Mouse (Mus musculus) right cerebral cortex, adult 18-20 months (tissue): Measurements from ENCODE around the gene Fuca1.
"Not testable (repeated sequence)": the region's sequence is repeated elsewhere in the genome, so short reads cannot be mapped to it uniquely, and the experiment has no call there.

Source experiments
- DNase-seq: peaks from one replicate; pipeline ENCODE4 v3.0.0; 2022; ENCODE audit warnings: mixed read lengths

Fuca1 gene

GRCm38 (mm10) chr4:135955886-135956285 is 35.4 kb downstream of the Fuca1 start:
- DNase-seq, result no peak

GRCm38 (mm10) chr4:135958354-135958753 is 37.8 kb downstream of the Fuca1 start:
- DNase-seq, result no peak

- DNase-seq, result peak; percentile 75
These were observed 40.2 kb downstream of the Fuca1 start for GRCm38 (mm10) chr4:135960717-135961116.

GRCm38 (mm10) chr4:135961709-135962108 is 41.2 kb downstream of the Fuca1 start:
- DNase-seq, result no peak

- DNase-seq, result no peak
These were observed 41.7 kb downstream of the Fuca1 start for GRCm38 (mm10) chr4:135962198-135962597.

GRCm38 (mm10) chr4:135962946-135963345 is 42.4 kb downstream of the Fuca1 start:
- no peak for DNase-seq

GRCm38 (mm10) chr4:135963457-135964193 is 43.1 kb downstream of the Fuca1 start, which contains the start of gene Gale:
Gene Gale, plus strand, starts transcription at chr4:135963727.
- DNase-seq, result peak; percentile 96

GRCm38 (mm10) chr4:135964426-135964825 is 43.9 kb downstream of the Fuca1 start:
- DNase-seq, result peak; percentile 54

GRCm38 (mm10) chr4:135965113-135965512 is 44.6 kb downstream of the Fuca1 start:
- DNase-seq, result no peak

GRCm38 (mm10) chr4:135966283-135966682 is 45.7 kb downstream of the Fuca1 start:
- no peak for DNase-seq

- DNase-seq, result no peak
These were observed 46.7 kb downstream of the Fuca1 start for GRCm38 (mm10) chr4:135967086-135967760.

- DNase-seq, result no peak
These were observed 47.8 kb downstream of the Fuca1 start for GRCm38 (mm10) chr4:135968271-135968869.

- DNase-seq, result no peak
These were observed 48.7 kb downstream of the Fuca1 start for GRCm38 (mm10) chr4:135969070-135969750.

GRCm38 (mm10) chr4:135970585-135970984 is 50.0 kb downstream of the Fuca1 start:
- DNase-seq, result no peak

GRCm38 (mm10) chr4:135971805-135972555 is 51.4 kb downstream of the Fuca1 start:
- DNase-seq, result no peak

GRCm38 (mm10) chr4:135972556-135972906 is 52.0 kb downstream of the Fuca1 start, which contains the start of gene Lypla2:
Gene Lypla2, minus strand, starts transcription at chr4:135972626.
- peak; percentile 94 for DNase-seq

GRCm38 (mm10) chr4:135972911-135973811 is 52.6 kb downstream of the Fuca1 start:
- no peak for DNase-seq

- no peak for DNase-seq
These were observed 55.6 kb downstream of the Fuca1 start for GRCm38 (mm10) chr4:135976146-135976545.

- DNase-seq, result not testable (repeated sequence)
These were observed 59.7 kb downstream of the Fuca1 start for GRCm38 (mm10) chr4:135980223-135980622.

GRCm38 (mm10) chr4:135981524-135982063 is 61.1 kb downstream of the Fuca1 start:
- peak; percentile 89 for DNase-seq

- DNase-seq, result no peak
These were observed 64.0 kb downstream of the Fuca1 start for GRCm38 (mm10) chr4:135984556-135984955.
